Mouse (Mus musculus): Measurements from ENCODE around the gene Gpr153. TPM values are rescaled to one million over a fixed set of nuclear protein-coding genes. Genes with fewer than 3 reads are reported as not detected.

Gene Gpr153
- polyA plus RNA-seq, 1 experiment: 23.2 TPM

GRCm38 (mm10) chr4:152264867-152265568 is 9.0 kb upstream of the Gpr153 start:
- no peak for DNase-seq (ENCODE audit: low read depth)

GRCm38 (mm10) chr4:152265791-152266190 is 8.2 kb upstream of the Gpr153 start:
- DNase-seq (ENCODE audit: low read depth): no peak

- DNase-seq (ENCODE audit: low read depth): no peak
These were observed 7.7 kb upstream of the Gpr153 start for GRCm38 (mm10) chr4:152266236-152266895.

GRCm38 (mm10) chr4:152267748-152268369 is 6.2 kb upstream of the Gpr153 start:
- DNase-seq (ENCODE audit: low read depth): no peak

GRCm38 (mm10) chr4:152269967-152270366 is 4.1 kb upstream of the Gpr153 start:
- DNase-seq (ENCODE audit: low read depth): no peak

- no peak for DNase-seq (ENCODE audit: low read depth)
These were observed 3.4 kb upstream of the Gpr153 start for GRCm38 (mm10) chr4:152270599-152270998.

- no peak for DNase-seq (ENCODE audit: low read depth)
These were observed 2.7 kb upstream of the Gpr153 start for GRCm38 (mm10) chr4:152271334-152271733.

GRCm38 (mm10) chr4:152272006-152272405 is 2.0 kb upstream of the Gpr153 start:
- no peak for DNase-seq (ENCODE audit: low read depth)

GRCm38 (mm10) chr4:152272449-152273049 is 1.5 kb upstream of the Gpr153 start:
- no peak for DNase-seq (ENCODE audit: low read depth)

GRCm38 (mm10) chr4:152273191-152273590 is 841 bp upstream of the Gpr153 start:
- no peak for DNase-seq (ENCODE audit: low read depth)

- DNase-seq (ENCODE audit: low read depth): no peak
These were observed 674 bp downstream of the Gpr153 start for GRCm38 (mm10) chr4:152274681-152275131.

- DNase-seq (ENCODE audit: low read depth): no peak
These were observed 2.6 kb downstream of the Gpr153 start for GRCm38 (mm10) chr4:152276389-152277347.

- no peak for DNase-seq (ENCODE audit: low read depth)
These were observed 3.9 kb downstream of the Gpr153 start for GRCm38 (mm10) chr4:152277916-152278315.

- DNase-seq (ENCODE audit: low read depth): no peak
These were observed 5.0 kb downstream of the Gpr153 start for GRCm38 (mm10) chr4:152278986-152279385.

GRCm38 (mm10) chr4:152281601-152282000 is 7.6 kb downstream of the Gpr153 start:
- no peak for DNase-seq (ENCODE audit: low read depth)

- no peak for DNase-seq (ENCODE audit: low read depth)
These were observed 8.7 kb downstream of the Gpr153 start for GRCm38 (mm10) chr4:152282721-152283120.

- DNase-seq (ENCODE audit: low read depth): no peak
These were observed 9.3 kb downstream of the Gpr153 start for GRCm38 (mm10) chr4:152283186-152283950.

GRCm38 (mm10) chr4:152285505-152285904 is 11.5 kb downstream of the Gpr153 start:
- DNase-seq (ENCODE audit: low read depth): no peak

- no peak for DNase-seq (ENCODE audit: low read depth)
These were observed 12.2 kb downstream of the Gpr153 start for GRCm38 (mm10) chr4:152286183-152286582.

- DNase-seq (ENCODE audit: low read depth): no peak
These were observed 12.9 kb downstream of the Gpr153 start for GRCm38 (mm10) chr4:152286887-152287286.
